Mouse (Mus musculus) liver, adult 2 months (tissue): Measurements from ENCODE around the gene Palld.

Source experiments
- CTCF ChIP-seq: fragments of 200-500 bp; IDR thresholded peaks from 2 replicates; pipeline ENCODE4 v1.5.1; 2011; ENCODE audit warnings: low read depth, low read length, control low read depth
- POLR2A ChIP-seq: fragments of 200-500 bp; IDR thresholded peaks from 2 replicates; pipeline ENCODE4 v1.6.1; 2011; ENCODE audit warnings: low read length, control low read depth; ENCODE audit not compliant: insufficient read depth; ENCODE audit errors: extremely low read depth

GRCm38 (mm10) chr8:61610546-61610945 is 291.9 kb downstream of the Palld start:
- TF ChIP-seq POLR2A (no peak), CTCF (no peak)
